Mouse (Mus musculus): Measurements from ENCODE around the gene Sag.

DNA sequence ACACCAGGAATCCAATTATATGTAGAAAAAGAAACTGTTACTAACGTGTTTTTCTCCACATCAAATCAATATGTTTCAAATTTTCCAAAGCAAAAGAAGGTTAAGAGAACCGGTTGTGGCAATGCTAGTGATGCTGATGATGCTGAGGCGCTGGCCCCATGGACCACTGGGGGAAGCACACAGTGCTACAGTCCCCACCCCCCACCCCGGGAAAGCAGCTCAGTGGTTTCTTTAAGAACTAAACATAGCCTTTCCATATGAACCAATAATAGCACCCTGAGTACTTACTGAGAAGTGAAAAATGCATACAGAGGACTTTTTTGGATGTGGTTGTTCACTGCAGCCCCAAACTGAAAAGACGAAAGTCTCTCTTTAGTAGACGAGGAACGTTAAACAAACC, 7.9 kb downstream of the Sag start:
- TF ChIP-seq EP300 (optimal IDR thresholded peaks at IDR 0.05): no peak
- TF ChIP-seq CTCF (IDR thresholded peaks at IDR 0.05; ENCODE audit: low read depth): no peak

Data from stomach, postnatal 0 days (tissue).